Mouse (Mus musculus) midbrain, embryonic 11.5 days (tissue): ENCODE data around the gene Dlx6. TPM values are rescaled to one million over a fixed set of nuclear protein-coding genes. Genes with fewer than 3 reads are reported as not detected.
A peak's percentile ranks its signal among the peaks of the same experiment; 100 is the strongest.

Experiments
- ATAC-seq: fragments of 200-750 bp; cut with Nextera tagmentation; 2 replicates; pipeline ENCODE4 v1.8.0; 2017; ENCODE audit warnings: moderate TSS enrichment, moderate library complexity; ENCODE audit not compliant: low FRiP score
- DNase-seq: peaks from one replicate; pipeline ENCODE4 v3.0.0; 2015; ENCODE audit warnings: low spot score; ENCODE audit errors: missing footprints
- H3K27ac ChIP-seq: fragments of 300-500 bp; sonication (generic); 2 replicates; pipeline ENCODE4 v1.5.1; 2014; ENCODE audit warnings: low read depth, low read length
- H3K27me3 ChIP-seq: fragments of 300-500 bp; sonication (generic); 2 replicates; pipeline ENCODE4 v1.6.1; 2014; ENCODE audit warnings: mild to moderate bottlenecking, low read length, moderate library complexity, mixed read lengths; ENCODE audit not compliant: control insufficient read depth, insufficient read depth
- H3K36me3 ChIP-seq: fragments of 300-500 bp; sonication (generic); 2 replicates; pipeline ENCODE4 v1.6.1; 2014; ENCODE audit warnings: mild to moderate bottlenecking, low read length, moderate library complexity, mixed read lengths; ENCODE audit not compliant: control insufficient read depth, insufficient read depth
- H3K4me1 ChIP-seq: fragments of 300-500 bp; sonication (generic); 2 replicates; pipeline ENCODE4 v1.6.1; 2014; ENCODE audit warnings: low read length; ENCODE audit not compliant: control insufficient read depth, insufficient read depth
- H3K4me2 ChIP-seq: fragments of 300-500 bp; sonication (generic); 2 replicates; pipeline ENCODE4 v1.6.1; 2014; ENCODE audit warnings: mild to moderate bottlenecking, moderate library complexity
- H3K4me3 ChIP-seq: fragments of 300-500 bp; sonication (generic); 2 replicates; pipeline ENCODE4 v1.5.1; 2014; ENCODE audit warnings: low read depth, low read length
- H3K9ac ChIP-seq: fragments of 300-500 bp; sonication (generic); 2 replicates; pipeline ENCODE4 v1.6.1; 2014; ENCODE audit warnings: low read length
- H3K9me3 ChIP-seq: fragments of 300-500 bp; sonication (generic); 2 replicates; pipeline ENCODE4 v1.6.1; 2016; ENCODE audit warnings: low read length; ENCODE audit not compliant: control insufficient read depth
- WGBS: fragments of 180-500 bp; shearing (Covaris S2); extraction: QIAGEN DNeasy Blood & Tissue Kit; methylation state at CpG from one replicate; pipeline ENCODE4 v1.1.7; 2014; 5-methylcytosine and 5-hydroxymethylcytosine counted together
- polyA plus RNA-seq: library from polyadenylated mRNA; unstranded; fragments of >200 nt; fragmentation: Nextera tagmentation; extraction: Ambion mirVana; gene quantifications from 2 replicates; pipeline ENCODE4 v1.2.1, GENCODE M21; 2014

The Dlx6 gene
- polyA plus RNA-seq, 1 experiment from 2014 or later = 0.33 TPM

DNA sequence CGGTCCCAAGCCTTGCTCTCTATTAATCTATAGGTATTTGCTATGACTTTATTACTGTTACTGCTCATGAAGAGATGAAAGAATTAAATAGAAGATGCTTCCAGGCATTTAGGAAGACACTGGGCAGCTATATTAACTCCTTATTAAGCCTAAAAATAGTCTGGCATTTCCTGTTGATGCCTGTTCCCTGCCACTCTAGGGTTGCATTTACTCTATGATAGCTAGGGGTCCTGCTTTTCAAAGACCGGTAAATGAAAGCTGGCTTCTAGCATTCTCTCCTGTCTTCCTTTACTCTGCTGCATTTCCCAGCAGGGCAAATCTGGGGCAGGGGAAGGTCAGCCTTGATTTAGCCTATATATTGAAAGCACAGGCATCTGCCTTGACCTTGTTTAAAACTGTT is 5.4 kb upstream of the Dlx6 start:
- H3K4me3 ChIP-seq = no peak overlapping the region

DNA sequence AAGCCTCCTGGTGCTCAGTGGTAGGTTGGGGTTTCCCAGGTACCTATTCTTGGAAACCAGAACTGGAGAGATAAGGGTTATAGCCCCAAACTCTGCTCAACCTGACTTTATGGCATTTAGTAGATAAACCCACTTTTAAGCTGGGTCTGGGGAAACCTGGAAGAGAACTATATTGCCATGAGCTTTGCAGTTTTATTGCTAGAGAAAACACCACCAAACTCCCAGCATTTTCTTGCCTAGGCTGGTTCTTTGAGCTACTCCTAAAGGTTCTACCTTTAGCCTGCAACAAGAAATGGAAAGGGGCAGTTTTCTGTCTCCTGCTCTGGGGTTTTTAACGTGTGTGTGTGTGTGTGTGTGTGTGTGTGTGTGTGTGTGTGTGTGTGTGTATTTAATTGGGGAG is 4.6 kb upstream of the Dlx6 start:
- 0% methylated on average over 1 of the region's 1 CpGs for WGBS
- Histone ChIP-seq H3K4me1 (peaks cover 6% of the 10 kb centered on the region), H3K27ac (no peak overlapping the region), H3K27me3 (peaks cover 95% of the 10 kb centered on the region), H3K9ac (no peak overlapping the region), H3K4me2 (no peak overlapping the region), H3K36me3 (no peaks in the 10 kb centered on the region), H3K4me3 (no peak overlapping the region), H3K9me3 (no peaks in the 10 kb centered on the region)
- ATAC-seq (no peak), DNase-seq (peak; percentile 92)

More for the DNA sequence above, 5.4 kb upstream of the Dlx6 start:
- DNase-seq (peak; percentile 92), ATAC-seq (no peak)
- Histone ChIP-seq H3K36me3 (no peaks in the 10 kb centered on the region), H3K27me3 (peaks cover 95% of the 10 kb centered on the region), H3K9me3 (no peaks in the 10 kb centered on the region), H3K4me2 (no peak overlapping the region), H3K27ac (no peak overlapping the region), H3K9ac (no peak overlapping the region), H3K4me1 (peaks cover 6% of the 10 kb centered on the region)
- 5% methylated on average over 2 of the region's 2 CpGs for WGBS

- DNase-seq (peak; percentile 94), ATAC-seq (no peak)
- no peak overlapping the region for H3K27ac ChIP-seq
- 1% methylated on average over 19 of the region's 19 CpGs for WGBS
- H3K9me3 ChIP-seq = no peaks in the 10 kb centered on the region
- H3K4me2 ChIP-seq = no peak overlapping the region
- peaks cover 95% of the 10 kb centered on the region for H3K27me3 ChIP-seq
- peaks cover 9% of the 10 kb centered on the region for H3K4me1 ChIP-seq
- H3K9ac ChIP-seq = no peak overlapping the region
- peak overlapping the region; percentile 8; the same call in 1 of the 2 replicates for H3K4me3 ChIP-seq
- H3K36me3 ChIP-seq = no peaks in the 10 kb centered on the region
Measured at GRCm38 (mm10) chr6:6859111-6859949, 3.8 kb upstream of the Dlx6 start.

DNA sequence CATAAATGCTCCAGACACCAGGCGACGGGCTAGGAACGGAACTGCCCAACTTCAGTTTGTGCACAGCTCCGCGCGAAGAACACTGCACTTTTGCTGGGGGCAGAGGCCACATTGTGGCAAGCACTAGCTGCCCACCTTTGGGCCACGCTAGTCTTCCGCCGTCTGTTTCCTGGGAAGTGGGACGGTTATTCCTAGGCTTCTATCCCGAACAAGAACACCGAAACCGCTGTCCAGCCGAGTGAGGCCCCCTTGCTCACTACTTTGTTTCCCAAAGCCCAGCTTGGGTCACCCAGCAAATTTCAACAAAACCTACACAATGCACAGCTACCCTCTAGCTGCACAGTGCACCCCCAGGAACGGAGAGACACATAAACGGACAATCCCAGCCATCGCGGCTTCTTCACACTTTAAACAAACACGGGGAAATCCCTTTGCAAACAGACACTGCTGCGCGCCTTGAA is 3.2 kb upstream of the Dlx6 start:
- H3K27me3 ChIP-seq = peaks cover 95% of the 10 kb centered on the region
- no peak overlapping the region for H3K9ac ChIP-seq
- ATAC-seq = no peak
- H3K4me1 ChIP-seq = peaks cover 9% of the 10 kb centered on the region
- H3K4me2 ChIP-seq = no peak overlapping the region
- no peak for DNase-seq
- peak overlapping the region; percentile 8; the same call in 1 of the 2 replicates for H3K4me3 ChIP-seq
- no peak overlapping the region for H3K27ac ChIP-seq
- H3K36me3 ChIP-seq = no peaks in the 10 kb centered on the region
- H3K9me3 ChIP-seq = no peaks in the 10 kb centered on the region
- WGBS = under 1% methylated on average over 21 of the region's 21 CpGs

DNA sequence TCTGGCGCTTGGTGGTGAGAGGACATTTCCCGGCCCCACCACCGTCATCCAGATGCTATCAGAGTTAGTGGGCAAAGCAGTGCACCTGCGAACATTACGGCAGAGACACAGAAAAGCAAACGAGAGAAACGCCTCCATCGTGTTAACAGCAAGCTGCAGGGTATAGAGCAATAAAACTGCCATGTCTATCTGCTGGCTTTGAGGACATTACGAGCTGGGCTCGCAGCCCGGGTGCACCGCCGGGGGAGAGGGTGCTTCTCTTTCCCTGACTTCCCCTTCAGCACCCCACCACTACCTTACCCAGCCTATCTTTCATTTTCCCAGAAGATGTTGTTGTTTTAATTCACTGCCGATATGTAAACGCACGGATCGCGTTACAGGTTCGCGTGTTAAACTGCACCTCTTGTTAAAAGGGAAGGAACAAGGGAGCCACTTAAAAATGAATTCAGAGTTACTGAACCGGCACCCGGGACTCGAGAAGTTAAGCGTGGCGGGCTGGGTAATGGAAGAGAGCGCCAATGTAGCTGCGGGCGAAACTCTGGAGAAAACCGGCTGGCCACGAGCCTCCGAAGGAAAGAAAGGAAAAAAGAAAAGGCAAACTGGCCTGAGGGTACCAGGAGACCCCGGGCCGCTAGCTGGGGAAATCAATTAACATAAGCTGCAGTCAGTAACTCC is 2.6 kb upstream of the Dlx6 start:
- H3K27ac ChIP-seq = no peak overlapping the region
- ATAC-seq (no peak), DNase-seq (peak; percentile 97)
- 0 out of 2 replicates have a peak overlapping the region, but pooled peaks have one; percentile 8 for H3K4me3 ChIP-seq
- peaks cover 9% of the 10 kb centered on the region for H3K4me1 ChIP-seq
- no peaks in the 10 kb centered on the region for H3K36me3 ChIP-seq
- H3K9me3 ChIP-seq = no peaks in the 10 kb centered on the region
- H3K27me3 ChIP-seq = peaks cover 95% of the 10 kb centered on the region
- no peak overlapping the region for H3K9ac ChIP-seq
- under 1% methylated on average over 33 of the region's 33 CpGs for WGBS
- H3K4me2 ChIP-seq = no peak overlapping the region

- peaks cover 95% of the 10 kb centered on the region for H3K27me3 ChIP-seq
- no peaks in the 10 kb centered on the region for H3K36me3 ChIP-seq
- no peak overlapping the region for H3K4me3 ChIP-seq
- no peak overlapping the region for H3K9ac ChIP-seq
- H3K4me1 ChIP-seq = peaks cover 9% of the 10 kb centered on the region
- no peak for ATAC-seq
- peak; percentile 96 for DNase-seq
- under 1% methylated on average over 21 of the region's 21 CpGs for WGBS
- H3K27ac ChIP-seq = no peak overlapping the region
- H3K4me2 ChIP-seq = no peak overlapping the region
- H3K9me3 ChIP-seq = no peaks in the 10 kb centered on the region
Measured at GRCm38 (mm10) chr6:6861086-6861797, 1.9 kb upstream of the Dlx6 start.

GRCm38 (mm10) chr6:6861798-6862428 is 1.2 kb upstream of the Dlx6 start:
- ATAC-seq = no peak
- H3K4me2 ChIP-seq = no peak overlapping the region
- no peak for DNase-seq
- H3K36me3 ChIP-seq = no peaks in the 10 kb centered on the region
- H3K9me3 ChIP-seq = no peaks in the 10 kb centered on the region
- 3% methylated on average over 11 of the region's 11 CpGs for WGBS
- H3K9ac ChIP-seq = no peak overlapping the region
- peaks cover 9% of the 10 kb centered on the region for H3K4me1 ChIP-seq
- no peak overlapping the region for H3K27ac ChIP-seq
- H3K27me3 ChIP-seq = peaks cover 94% of the 10 kb centered on the region
- H3K4me3 ChIP-seq = no peak overlapping the region

GRCm38 (mm10) chr6:6862611-6863010 is 523 bp upstream of the Dlx6 start:
- Histone ChIP-seq H3K27ac (no peak overlapping the region), H3K36me3 (no peaks in the 10 kb centered on the region), H3K27me3 (peaks cover 95% of the 10 kb centered on the region), H3K9me3 (no peaks in the 10 kb centered on the region), H3K4me1 (peaks cover 9% of the 10 kb centered on the region), H3K4me3 (peak overlapping the region; percentile 34), H3K9ac (no peak overlapping the region), H3K4me2 (peak overlapping the region; percentile 56)
- ATAC-seq = peak; percentile 83
- under 1% methylated on average over 23 of the region's 23 CpGs for WGBS
- peak; percentile 98 for DNase-seq
